Mouse (Mus musculus): Measurements from ENCODE around the gene Pdk1. TPM values are rescaled to one million over a fixed set of nuclear protein-coding genes. Genes with fewer than 3 reads are reported as not detected.
"Not testable (repeated sequence)": the region's sequence is repeated elsewhere in the genome, so short reads cannot be mapped to it uniquely, and the experiment has no call there.

Gene Pdk1
- total RNA-seq, 4 experiments from 2014 or later = 182 to 208 (median 195) TPM

GRCm38 (mm10) chr2:71874422-71874821 is 1.4 kb downstream of the Pdk1 start:
- no peak for DNase-seq (ENCODE audit: low spot score)

- no peak for DNase-seq (ENCODE audit: low spot score)
Observed at GRCm38 (mm10) chr2:71874836-71875235, 1.8 kb downstream of the Pdk1 start.

GRCm38 (mm10) chr2:71877865-71878264 is 4.8 kb downstream of the Pdk1 start:
- DNase-seq (ENCODE audit: low spot score) = no peak

- DNase-seq (ENCODE audit: low spot score) = no peak
Observed at GRCm38 (mm10) chr2:71878441-71878840, 5.4 kb downstream of the Pdk1 start.

GRCm38 (mm10) chr2:71878943-71879342 is 5.9 kb downstream of the Pdk1 start:
- DNase-seq (ENCODE audit: low spot score) = no peak

GRCm38 (mm10) chr2:71882914-71883651 is 10.1 kb downstream of the Pdk1 start:
- no peak for DNase-seq (ENCODE audit: low spot score)

GRCm38 (mm10) chr2:71887269-71887668 is 14.2 kb downstream of the Pdk1 start:
- DNase-seq (ENCODE audit: low spot score) = no peak

GRCm38 (mm10) chr2:71888437-71888836 is 15.4 kb downstream of the Pdk1 start:
- no peak for DNase-seq (ENCODE audit: low spot score)

GRCm38 (mm10) chr2:71891536-71891935 is 18.5 kb downstream of the Pdk1 start:
- no peak for DNase-seq (ENCODE audit: low spot score)

- DNase-seq (ENCODE audit: low spot score) = no peak
Observed at GRCm38 (mm10) chr2:71892741-71893349, 19.8 kb downstream of the Pdk1 start.

- no peak for DNase-seq (ENCODE audit: low spot score)
Observed at GRCm38 (mm10) chr2:71895596-71896286, 22.7 kb downstream of the Pdk1 start.

- DNase-seq (ENCODE audit: low spot score) = no peak
Observed at GRCm38 (mm10) chr2:71897420-71897819, 24.4 kb downstream of the Pdk1 start.

- peak; percentile 36 for DNase-seq (ENCODE audit: low spot score)
Observed at GRCm38 (mm10) chr2:71898335-71898856, 25.4 kb downstream of the Pdk1 start.

- peak; percentile 27 for DNase-seq (ENCODE audit: low spot score)
Observed at GRCm38 (mm10) chr2:71899886-71900285, 26.9 kb downstream of the Pdk1 start.

GRCm38 (mm10) chr2:71905154-71905553 is 32.1 kb downstream of the Pdk1 start:
- DNase-seq (ENCODE audit: low spot score) = no peak

- DNase-seq (ENCODE audit: low spot score) = not testable (repeated sequence)
Observed at GRCm38 (mm10) chr2:71906356-71906755, 33.3 kb downstream of the Pdk1 start.

- DNase-seq (ENCODE audit: low spot score) = no peak
Observed at GRCm38 (mm10) chr2:71913911-71914310, 40.9 kb downstream of the Pdk1 start.

GRCm38 (mm10) chr2:71919227-71919647 is 46.2 kb downstream of the Pdk1 start:
- no peak for DNase-seq (ENCODE audit: low spot score)

GRCm38 (mm10) chr2:71924931-71925330 is 51.9 kb downstream of the Pdk1 start:
- not testable (repeated sequence) for DNase-seq (ENCODE audit: low spot score)

GRCm38 (mm10) chr2:71934046-71934445 is 61.0 kb downstream of the Pdk1 start:
- no peak for DNase-seq (ENCODE audit: low spot score)

- DNase-seq (ENCODE audit: low spot score) = no peak
Observed at GRCm38 (mm10) chr2:71936711-71937110, 63.7 kb downstream of the Pdk1 start.

- no peak for DNase-seq (ENCODE audit: low spot score)
Observed at GRCm38 (mm10) chr2:71937649-71938308, 64.8 kb downstream of the Pdk1 start.
